Mouse (Mus musculus) olfactory bulb, adult 2 months (tissue): Measurements from ENCODE around the gene Btg2.

Source experiments
- CTCF ChIP-seq: fragments of 200-500 bp; IDR thresholded peaks from 2 replicates; pipeline ENCODE4 v1.5.1; 2012; ENCODE audit warnings: low read depth, mild to moderate bottlenecking, low read length, moderate library complexity; ENCODE audit not compliant: insufficient read depth
- POLR2A ChIP-seq: fragments of 200-500 bp; IDR thresholded peaks from 2 replicates; pipeline ENCODE4 v1.6.1; 2012; ENCODE audit warnings: mild to moderate bottlenecking, low read depth, low read length, moderate library complexity; ENCODE audit not compliant: insufficient read depth

DNA sequence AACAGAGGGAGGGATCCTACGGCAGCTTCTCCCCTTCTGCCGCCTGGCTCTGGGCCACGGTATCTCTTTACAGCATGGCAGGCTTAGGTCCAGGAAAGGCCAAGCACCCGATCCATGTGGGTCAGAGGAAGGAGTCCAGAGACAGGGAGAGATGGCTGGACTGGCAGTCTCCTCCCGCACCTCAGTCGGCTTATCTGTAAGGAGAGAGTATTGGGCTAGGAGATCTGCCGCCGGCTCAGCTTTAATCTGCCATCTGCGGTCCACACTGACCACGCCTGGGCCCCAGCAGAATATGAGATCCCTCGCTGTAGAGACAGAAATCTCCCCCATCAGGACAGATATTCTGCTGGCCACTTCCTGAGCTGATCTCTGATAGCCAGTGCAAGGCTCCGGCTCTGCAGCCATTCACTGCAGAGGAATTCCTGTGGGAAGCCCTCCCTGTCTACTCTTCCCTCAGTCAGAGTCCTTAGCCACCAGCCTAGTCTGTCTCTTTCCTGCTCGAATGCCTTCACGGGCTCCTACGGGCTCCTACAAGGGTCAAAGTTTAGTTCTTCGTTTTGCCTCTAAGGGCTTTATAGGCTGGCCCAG is 8.0 kb upstream of the Btg2 start:
- TF ChIP-seq CTCF (no peak), POLR2A (no peak)
